In genomic region chr6:124693243-124693981, GRCm38 (mm10) we compare ENCODE assay signal across 8 mouse cellular contexts. TPM values are rescaled to one million over a fixed set of nuclear protein-coding genes. Genes with fewer than 3 reads are reported as not detected.
DNase-seq lines count a peak whose midpoint lies in the region; ATAC-seq and TF ChIP-seq lines count a peak whose summit lies in the region.

No protein-coding gene starts in this region.

- H3K9me3 ChIP-seq in heart, embryonic 15.5 days (replicated peaks): no peaks in the 10 kb centered on the region
- H3K9me3 ChIP-seq in heart, embryonic 11.5 days (replicated peaks; ENCODE audit: control insufficient read depth, low read length): no peaks in the 10 kb centered on the region
- H3K9me3 ChIP-seq in midbrain, embryonic 11.5 days (ENCODE audit: control insufficient read depth, low read length): no peaks in the 10 kb centered on the region
- no peaks in the 10 kb centered on the region for H3K9me3 ChIP-seq in midbrain, postnatal 0 days (ENCODE audit: low read length)
- no peaks in the 10 kb centered on the region for H3K9me3 ChIP-seq in kidney, embryonic 14.5 days (ENCODE audit: control insufficient read depth, low read length)
- no peaks in the 10 kb centered on the region for H3K9me3 ChIP-seq in stomach, embryonic 14.5 days (ENCODE audit: control insufficient read depth, low read depth, low read length)

- 70% methylated on average over 15 of the region's 15 CpGs for WGBS in heart, embryonic 15.5 days
- 72% methylated on average over 15 of the region's 15 CpGs for WGBS in heart, embryonic 11.5 days (ENCODE audit: insufficient replicate concordance)
- 85% methylated on average over 15 of the region's 15 CpGs for WGBS in midbrain, embryonic 11.5 days
- WGBS in midbrain, postnatal 0 days: 79% methylated on average over 15 of the region's 15 CpGs
- WGBS in kidney, embryonic 14.5 days: 20% methylated on average over 15 of the region's 15 CpGs
- 56% methylated on average over 15 of the region's 15 CpGs for WGBS in stomach, embryonic 14.5 days

- peak; percentile 59 for DNase-seq in midbrain, embryonic 11.5 days (ENCODE audit: low spot score, missing footprints)
- no peak for DNase-seq in midbrain, postnatal 0 days (ENCODE audit: low spot score)
- no peak for DNase-seq in layer of hippocampus, postnatal 10 days (ENCODE audit: low spot score in 2 of 2)
- DNase-seq in left cerebral cortex, postnatal 36 days (ENCODE audit: low spot score in 2 of 2): no peak

- H3K4me1 ChIP-seq in heart, embryonic 15.5 days (replicated peaks): peaks cover 18% of the 10 kb centered on the region
- no peaks in the 10 kb centered on the region for H3K4me1 ChIP-seq in heart, embryonic 11.5 days (ENCODE audit: control insufficient read depth, insufficient read depth, low read length)
- H3K4me1 ChIP-seq in midbrain, embryonic 11.5 days (ENCODE audit: control insufficient read depth, insufficient read depth, low read length): no peaks in the 10 kb centered on the region
- 0 out of 2 replicates have a peak, but pooled peaks cover 3% of the 10 kb centered on the region for H3K4me1 ChIP-seq in midbrain, postnatal 0 days (ENCODE audit: insufficient read depth, low read length)
- H3K4me1 ChIP-seq in kidney, embryonic 14.5 days (ENCODE audit: control insufficient read depth, insufficient read depth, low read length): peaks cover 20% of the 10 kb centered on the region; the same call in 1 of the 2 replicates
- H3K4me1 ChIP-seq in stomach, embryonic 14.5 days (ENCODE audit: control insufficient read depth, insufficient read depth, low read length): peaks cover 12% of the 10 kb centered on the region; the same call in 1 of the 2 replicates

- H3K36me3 ChIP-seq in heart, embryonic 15.5 days: no peaks in the 10 kb centered on the region
- H3K36me3 ChIP-seq in heart, embryonic 11.5 days (ENCODE audit: control insufficient read depth, insufficient read depth, low read length): no peaks in the 10 kb centered on the region
- no peaks in the 10 kb centered on the region for H3K36me3 ChIP-seq in midbrain, embryonic 11.5 days (ENCODE audit: control insufficient read depth, insufficient read depth, low read length)
- no peaks in the 10 kb centered on the region for H3K36me3 ChIP-seq in midbrain, postnatal 0 days (ENCODE audit: insufficient read depth, low read length)
- peaks cover 2% of the 10 kb centered on the region; the same call in 1 of the 2 replicates for H3K36me3 ChIP-seq in kidney, embryonic 14.5 days (ENCODE audit: control insufficient read depth, insufficient read depth, low read length)
- H3K36me3 ChIP-seq in stomach, embryonic 14.5 days (ENCODE audit: control insufficient read depth, insufficient read depth, low read length): no peaks in the 10 kb centered on the region

- TF ChIP-seq CTCF in midbrain, postnatal 0 days (IDR thresholded peaks at IDR 0.05): no peak

- H3K4me3 ChIP-seq in heart, embryonic 15.5 days: no peak overlapping the region
- H3K4me3 ChIP-seq in heart, embryonic 11.5 days (ENCODE audit: low read depth, low read length): no peak overlapping the region
- H3K4me3 ChIP-seq in midbrain, embryonic 11.5 days (ENCODE audit: low read depth, low read length): no peak overlapping the region
- no peak overlapping the region for H3K4me3 ChIP-seq in midbrain, postnatal 0 days (ENCODE audit: low read depth, low read length)
- no peak overlapping the region for H3K4me3 ChIP-seq in kidney, embryonic 14.5 days (ENCODE audit: low read length)
- no peak overlapping the region for H3K4me3 ChIP-seq in stomach, embryonic 14.5 days (ENCODE audit: low read depth, low read length)

- no peak overlapping the region for H3K9ac ChIP-seq in heart, embryonic 15.5 days
- no peak overlapping the region for H3K9ac ChIP-seq in heart, embryonic 11.5 days (ENCODE audit: low read depth, low read length)
- no peak overlapping the region for H3K9ac ChIP-seq in midbrain, embryonic 11.5 days (ENCODE audit: low read length)
- H3K9ac ChIP-seq in midbrain, postnatal 0 days (replicated peaks; ENCODE audit: low read length, poor library complexity, severe bottlenecking): no peak overlapping the region
- no peak overlapping the region for H3K9ac ChIP-seq in kidney, embryonic 14.5 days (ENCODE audit: low read depth, low read length)
- H3K9ac ChIP-seq in stomach, embryonic 14.5 days (replicated peaks; ENCODE audit: low read depth, low read length): no peak overlapping the region

- no peak overlapping the region for H3K4me2 ChIP-seq in heart, embryonic 15.5 days
- H3K4me2 ChIP-seq in heart, embryonic 11.5 days: no peak overlapping the region
- H3K4me2 ChIP-seq in midbrain, embryonic 11.5 days: no peak overlapping the region
- H3K4me2 ChIP-seq in midbrain, postnatal 0 days (ENCODE audit: low read depth, low read length, poor library complexity, severe bottlenecking): no peak overlapping the region
- H3K4me2 ChIP-seq in kidney, embryonic 14.5 days (replicated peaks; ENCODE audit: low read depth, low read length): no peak overlapping the region
- no peak overlapping the region for H3K4me2 ChIP-seq in stomach, embryonic 14.5 days (replicated peaks; ENCODE audit: low read depth, low read length)

- intact Hi-C loops in left cerebral cortex, postnatal 36 days (cut with DNase I): no loop called here

- no peaks in the 10 kb centered on the region for H3K27me3 ChIP-seq in heart, embryonic 15.5 days
- no peaks in the 10 kb centered on the region for H3K27me3 ChIP-seq in heart, embryonic 11.5 days (ENCODE audit: control insufficient read depth, insufficient read depth, low read length)
- H3K27me3 ChIP-seq in midbrain, embryonic 11.5 days (ENCODE audit: control insufficient read depth, insufficient read depth, low read length): no peaks in the 10 kb centered on the region
- H3K27me3 ChIP-seq in midbrain, postnatal 0 days (ENCODE audit: insufficient read depth, low read length): no peaks in the 10 kb centered on the region
- no peaks in the 10 kb centered on the region for H3K27me3 ChIP-seq in kidney, embryonic 14.5 days (ENCODE audit: control insufficient read depth, insufficient read depth, low read length)
- no peaks in the 10 kb centered on the region for H3K27me3 ChIP-seq in stomach, embryonic 14.5 days (ENCODE audit: control insufficient read depth, insufficient read depth, low read length)

- ATAC-seq in heart, embryonic 15.5 days (replicated peaks; ENCODE audit: insufficient number of reproducible peaks, insufficient read depth, low FRiP score, low read depth): no peak
- no peak for ATAC-seq in heart, embryonic 11.5 days (replicated peaks; ENCODE audit: insufficient number of reproducible peaks, low FRiP score, low TSS enrichment)
- no peak for ATAC-seq in midbrain, embryonic 11.5 days (ENCODE audit: low FRiP score)
- no peak for ATAC-seq in midbrain, postnatal 0 days (ENCODE audit: low FRiP score)
- ATAC-seq in kidney, embryonic 14.5 days (ENCODE audit: low FRiP score, low TSS enrichment): peak; percentile 88
- ATAC-seq in stomach, embryonic 14.5 days (ENCODE audit: insufficient number of reproducible peaks, insufficient read depth, low FRiP score, low read depth): no peak

- peak overlapping the region; percentile 73 for H3K27ac ChIP-seq in heart, embryonic 15.5 days
- no peak overlapping the region for H3K27ac ChIP-seq in heart, embryonic 11.5 days (ENCODE audit: low read depth, low read length)
- H3K27ac ChIP-seq in midbrain, embryonic 11.5 days (ENCODE audit: low read depth, low read length): no peak overlapping the region
- H3K27ac ChIP-seq in midbrain, postnatal 0 days (ENCODE audit: low read depth, low read length): no peak overlapping the region
- peak overlapping the region; percentile 65; the same call in 1 of the 2 replicates for H3K27ac ChIP-seq in kidney, embryonic 14.5 days (ENCODE audit: low read depth, low read length)
- peak overlapping the region; percentile 55; the same call in 1 of the 2 replicates for H3K27ac ChIP-seq in stomach, embryonic 14.5 days (ENCODE audit: low read length)

RNA-seq across cellular contexts. Expression of gene Emg1, which starts 18.6 kb away (rescaled TPM):
- polyA plus RNA-seq in heart, embryonic 15.5 days (2015; fragmentation: Nextera tagmentation; extraction: Ambion mirVana): 108 and 121 TPM in 2 replicates
- 139 and 148 TPM in 2 replicates for polyA plus RNA-seq in heart, embryonic 11.5 days (2014; fragmentation: Nextera tagmentation; extraction: Ambion mirVana)
- polyA plus RNA-seq in midbrain, embryonic 11.5 days (2014; fragmentation: Nextera tagmentation; extraction: Ambion mirVana): 215 and 219 TPM in 2 replicates
- 75.6 and 99.9 TPM in 2 replicates for total RNA-seq in midbrain, postnatal 0 days (2014; rRNA removed)
- polyA plus RNA-seq in midbrain, postnatal 0 days (2015; fragmentation: Nextera tagmentation; extraction: Ambion mirVana): 87.2 and 89.8 TPM in 2 replicates
- 233 and 278 TPM in 2 replicates for polyA plus RNA-seq in kidney, embryonic 14.5 days (2014; fragmentation: Nextera tagmentation; extraction: Ambion mirVana)
- polyA plus RNA-seq in stomach, embryonic 14.5 days (2014; fragmentation: Nextera tagmentation; extraction: Ambion mirVana): 201 and 205 TPM in 2 replicates
- 10 to 100 TPM; 49.4 to 53.8 TPM for total RNA-seq in layer of hippocampus, postnatal 10 days (2021)
- total RNA-seq in left cerebral cortex, postnatal 36 days (2021): 10 to 100 TPM; 41.8 to 45.9 TPM

RNA-seq across cellular contexts. Expression of gene Phb2, which starts 18.7 kb away (rescaled TPM):
- polyA plus RNA-seq in heart, embryonic 15.5 days (2015; fragmentation: Nextera tagmentation; extraction: Ambion mirVana): 307 and 324 TPM in 2 replicates
- polyA plus RNA-seq in heart, embryonic 11.5 days (2014; fragmentation: Nextera tagmentation; extraction: Ambion mirVana): 335 and 336 TPM in 2 replicates
- polyA plus RNA-seq in midbrain, embryonic 11.5 days (2014; fragmentation: Nextera tagmentation; extraction: Ambion mirVana): 343 and 353 TPM in 2 replicates
- 197 and 230 TPM in 2 replicates for total RNA-seq in midbrain, postnatal 0 days (2014; rRNA removed)
- polyA plus RNA-seq in midbrain, postnatal 0 days (2015; fragmentation: Nextera tagmentation; extraction: Ambion mirVana): 265 and 269 TPM in 2 replicates
- 341 and 402 TPM in 2 replicates for polyA plus RNA-seq in kidney, embryonic 14.5 days (2014; fragmentation: Nextera tagmentation; extraction: Ambion mirVana)
- 290 and 305 TPM in 2 replicates for polyA plus RNA-seq in stomach, embryonic 14.5 days (2014; fragmentation: Nextera tagmentation; extraction: Ambion mirVana)
- total RNA-seq in layer of hippocampus, postnatal 10 days (2021): 100 to 1,000 TPM; 159 to 164 TPM
- total RNA-seq in left cerebral cortex, postnatal 36 days (2021): 100 to 1,000 TPM; 113 to 127 TPM

RNA-seq across cellular contexts. Expression of gene Lpcat3, which starts 30.6 kb away (rescaled TPM):
- polyA plus RNA-seq in heart, embryonic 15.5 days (2015; fragmentation: Nextera tagmentation; extraction: Ambion mirVana): 41.0 and 53.6 TPM in 2 replicates
- polyA plus RNA-seq in heart, embryonic 11.5 days (2014; fragmentation: Nextera tagmentation; extraction: Ambion mirVana): 35.5 and 41.1 TPM in 2 replicates
- polyA plus RNA-seq in midbrain, embryonic 11.5 days (2014; fragmentation: Nextera tagmentation; extraction: Ambion mirVana): 30.9 and 32.3 TPM in 2 replicates
- 31.4 and 35.0 TPM in 2 replicates for total RNA-seq in midbrain, postnatal 0 days (2014; rRNA removed)
- polyA plus RNA-seq in midbrain, postnatal 0 days (2015; fragmentation: Nextera tagmentation; extraction: Ambion mirVana): 40.0 and 43.2 TPM in 2 replicates
- polyA plus RNA-seq in kidney, embryonic 14.5 days (2014; fragmentation: Nextera tagmentation; extraction: Ambion mirVana): 51.2 and 67.3 TPM in 2 replicates
- polyA plus RNA-seq in stomach, embryonic 14.5 days (2014; fragmentation: Nextera tagmentation; extraction: Ambion mirVana): 58.6 and 60.0 TPM in 2 replicates
- 10 to 100 TPM; 43.5 to 44.0 TPM for total RNA-seq in layer of hippocampus, postnatal 10 days (2021)
- total RNA-seq in left cerebral cortex, postnatal 36 days (2021): 10 to 100 TPM; 20.9 to 23.0 TPM

RNA-seq across cellular contexts. Expression of gene Ptpn6, which starts 45.1 kb away (rescaled TPM):
- polyA plus RNA-seq in heart, embryonic 15.5 days (2015; fragmentation: Nextera tagmentation; extraction: Ambion mirVana): 5.6 and 21.1 TPM in 2 replicates
- polyA plus RNA-seq in heart, embryonic 11.5 days (2014; fragmentation: Nextera tagmentation; extraction: Ambion mirVana): 4.8 and 6.9 TPM in 2 replicates
- polyA plus RNA-seq in midbrain, embryonic 11.5 days (2014; fragmentation: Nextera tagmentation; extraction: Ambion mirVana): 5.1 and 6.3 TPM in 2 replicates
- 2.3 and 3.4 TPM in 2 replicates for total RNA-seq in midbrain, postnatal 0 days (2014; rRNA removed)
- polyA plus RNA-seq in midbrain, postnatal 0 days (2015; fragmentation: Nextera tagmentation; extraction: Ambion mirVana): 3.2 and 4.0 TPM in 2 replicates
- 10.0 and 12.9 TPM in 2 replicates for polyA plus RNA-seq in kidney, embryonic 14.5 days (2014; fragmentation: Nextera tagmentation; extraction: Ambion mirVana)
- 13.7 and 15.3 TPM in 2 replicates for polyA plus RNA-seq in stomach, embryonic 14.5 days (2014; fragmentation: Nextera tagmentation; extraction: Ambion mirVana)
- total RNA-seq in layer of hippocampus, postnatal 10 days (2021): 1 to 10 TPM; 4.3 to 5.3 TPM
- 1 to 10 TPM; 3.7 to 6.6 TPM for total RNA-seq in left cerebral cortex, postnatal 36 days (2021)

RNA-seq across cellular contexts. Expression of gene Grcc10, which starts 47.8 kb away (rescaled TPM):
- polyA plus RNA-seq in heart, embryonic 15.5 days (2015; fragmentation: Nextera tagmentation; extraction: Ambion mirVana): 387 and 416 TPM in 2 replicates
- 352 and 380 TPM in 2 replicates for polyA plus RNA-seq in heart, embryonic 11.5 days (2014; fragmentation: Nextera tagmentation; extraction: Ambion mirVana)
- 532 and 550 TPM in 2 replicates for polyA plus RNA-seq in midbrain, embryonic 11.5 days (2014; fragmentation: Nextera tagmentation; extraction: Ambion mirVana)
- total RNA-seq in midbrain, postnatal 0 days (2014; rRNA removed): 244 and 246 TPM in 2 replicates
- 710 and 723 TPM in 2 replicates for polyA plus RNA-seq in midbrain, postnatal 0 days (2015; fragmentation: Nextera tagmentation; extraction: Ambion mirVana)
- 564 and 762 TPM in 2 replicates for polyA plus RNA-seq in kidney, embryonic 14.5 days (2014; fragmentation: Nextera tagmentation; extraction: Ambion mirVana)
- 445 and 505 TPM in 2 replicates for polyA plus RNA-seq in stomach, embryonic 14.5 days (2014; fragmentation: Nextera tagmentation; extraction: Ambion mirVana)
- total RNA-seq in layer of hippocampus, postnatal 10 days (2021): 100 to 1,000 TPM; 329 to 345 TPM
- total RNA-seq in left cerebral cortex, postnatal 36 days (2021): 100 to 1,000 TPM; 285 to 313 TPM

Comparison
In these comparisons a context has a peak if more than half of its experiments do, and no peak if none do; other contexts are left out.
1. H3K27ac ChIP-seq: peak in heart, embryonic 15.5 days (single experiment), kidney, embryonic 14.5 days (single experiment) and stomach, embryonic 14.5 days (single experiment); none in heart, embryonic 11.5 days (single experiment), midbrain, embryonic 11.5 days (single experiment) and midbrain, postnatal 0 days (single experiment).